Mouse (Mus musculus) heart, embryonic 12.5 days (tissue): ENCODE data around the gene Gipc2. TPM values are rescaled to one million over a fixed set of nuclear protein-coding genes. Genes with fewer than 3 reads are reported as not detected.

Experiments
- ATAC-seq: fragments of 200-750 bp; cut with Nextera tagmentation; 2 replicates; pipeline ENCODE4 v1.8.0; 2017; ENCODE audit warnings: moderate TSS enrichment, moderate library complexity; ENCODE audit not compliant: insufficient number of reproducible peaks, low FRiP score
- H3K27ac ChIP-seq: fragments of 300-500 bp; sonication (generic); 2 replicates; pipeline ENCODE4 v1.5.1; 2016; ENCODE audit warnings: mild to moderate bottlenecking, moderate library complexity; ENCODE audit not compliant: poor library complexity, severe bottlenecking
- H3K27me3 ChIP-seq: fragments of 300-500 bp; sonication (generic); replicated peaks from 2 replicates; pipeline ENCODE4 v1.6.1; 2016; ENCODE audit warnings: mild to moderate bottlenecking, moderate library complexity
- H3K36me3 ChIP-seq: fragments of 300-500 bp; sonication (generic); 2 replicates; pipeline ENCODE4 v1.6.1; 2016; ENCODE audit warnings: mild to moderate bottlenecking, moderate library complexity
- H3K4me1 ChIP-seq: fragments of 300-500 bp; sonication (generic); replicated peaks from 2 replicates; pipeline ENCODE4 v1.6.1; 2016; ENCODE audit warnings: mild to moderate bottlenecking
- H3K4me2 ChIP-seq: fragments of 300-500 bp; sonication (generic); 2 replicates; pipeline ENCODE4 v1.6.1; 2016; ENCODE audit warnings: mild to moderate bottlenecking, moderate library complexity
- H3K4me3 ChIP-seq: fragments of 300-500 bp; sonication (generic); 2 replicates; pipeline ENCODE4 v1.5.1; 2016; ENCODE audit warnings: mild to moderate bottlenecking
- H3K9ac ChIP-seq: fragments of 300-500 bp; sonication (generic); 2 replicates; pipeline ENCODE4 v1.6.1; 2016; ENCODE audit warnings: mild to moderate bottlenecking, moderate library complexity
- H3K9me3 ChIP-seq: fragments of 300-500 bp; sonication (generic); replicated peaks from 2 replicates; pipeline ENCODE4 v1.6.1; 2016; ENCODE audit warnings: mild to moderate bottlenecking, moderate library complexity
- WGBS: fragments of 180-500 bp; shearing (Covaris S2); methylation state at CpG from one replicate; pipeline ENCODE4 v1.1.7; 2016; 5-methylcytosine and 5-hydroxymethylcytosine counted together
- polyA plus RNA-seq: library from polyadenylated mRNA; unstranded; fragments of >200 nt; fragmentation: Nextera tagmentation; extraction: Ambion mirVana; gene quantifications from 2 replicates; pipeline ENCODE4 v1.2.1, GENCODE M21; 2016

Gipc2 gene
- polyA plus RNA-seq, 1 experiment from 2014 or later: 4.5 TPM

GRCm38 (mm10) chr3:152166699-152167451, 845 bp upstream of the Gipc2 start:
- H3K9me3 ChIP-seq: no peaks in the 10 kb centered on the region
- H3K4me1 ChIP-seq: peaks cover 45% of the 10 kb centered on the region
- peak overlapping the region; percentile 16 for H3K4me3 ChIP-seq
- peak overlapping the region; percentile 98 for H3K4me2 ChIP-seq
- no peak for ATAC-seq
- H3K27ac ChIP-seq: peak overlapping the region; percentile 19; the same call in 1 of the 2 replicates
- WGBS: 11% methylated on average over 29 of the region's 29 CpGs
- peak overlapping the region; percentile 53; the same call in 1 of the 2 replicates for H3K9ac ChIP-seq
- no peaks in the 10 kb centered on the region for H3K27me3 ChIP-seq
- H3K36me3 ChIP-seq: no peaks in the 10 kb centered on the region

- no peaks in the 10 kb centered on the region for H3K27me3 ChIP-seq
- H3K27ac ChIP-seq: no peak overlapping the region; the same call in 1 of the 2 replicates
- WGBS: 2% methylated on average over 53 of the region's 53 CpGs
Observed at GRCm38 (mm10) chr3:152165351-152166098, 505 bp downstream of the Gipc2 start.

GRCm38 (mm10) chr3:152165014-152165350, 1.0 kb downstream of the Gipc2 start:
- ATAC-seq: no peak
- Histone ChIP-seq H3K27me3 (no peaks in the 10 kb centered on the region), H3K4me2 (peak overlapping the region; percentile 98), H3K4me3 (peak overlapping the region; percentile 64), H3K4me1 (peaks cover 39% of the 10 kb centered on the region), H3K36me3 (no peaks in the 10 kb centered on the region), H3K9me3 (no peaks in the 10 kb centered on the region), H3K9ac (peak overlapping the region; percentile 84), H3K27ac (no peak overlapping the region)
- 31% methylated on average over 9 of the region's 9 CpGs for WGBS

More at GRCm38 (mm10) chr3:152165351-152166098, 505 bp downstream of the Gipc2 start:
- H3K4me1 ChIP-seq: peaks cover 40% of the 10 kb centered on the region
- peak overlapping the region; percentile 64 for H3K4me3 ChIP-seq
- ATAC-seq: peak; percentile 55
- no peaks in the 10 kb centered on the region for H3K36me3 ChIP-seq
- H3K4me2 ChIP-seq: peak overlapping the region; percentile 98
- no peaks in the 10 kb centered on the region for H3K9me3 ChIP-seq
- H3K9ac ChIP-seq: peak overlapping the region; percentile 84

GRCm38 (mm10) chr3:152163320-152163719, 2.7 kb downstream of the Gipc2 start:
- no peaks in the 10 kb centered on the region for H3K9me3 ChIP-seq
- ATAC-seq: no peak
- WGBS: 67% methylated on average over 8 of the region's 8 CpGs

GRCm38 (mm10) chr3:152160607-152161006, 5.4 kb downstream of the Gipc2 start:
- Histone ChIP-seq H3K36me3 (no peaks in the 10 kb centered on the region), H3K9me3 (no peaks in the 10 kb centered on the region), H3K27ac (no peak overlapping the region), H3K4me2 (no peak overlapping the region), H3K9ac (no peak overlapping the region), H3K27me3 (no peaks in the 10 kb centered on the region), H3K4me1 (peaks cover 22% of the 10 kb centered on the region), H3K4me3 (no peak overlapping the region)
- ATAC-seq: no peak
- 63% methylated on average over 4 of the region's 4 CpGs for WGBS

More at GRCm38 (mm10) chr3:152163320-152163719, 2.7 kb downstream of the Gipc2 start:
- Histone ChIP-seq H3K4me3 (no peak overlapping the region), H3K4me2 (no peak overlapping the region), H3K27me3 (no peaks in the 10 kb centered on the region), H3K36me3 (no peaks in the 10 kb centered on the region), H3K9ac (no peak overlapping the region), H3K27ac (no peak overlapping the region), H3K4me1 (peaks cover 39% of the 10 kb centered on the region)

GRCm38 (mm10) chr3:152159321-152159720, 6.7 kb downstream of the Gipc2 start:
- H3K27me3 ChIP-seq: no peaks in the 10 kb centered on the region
- H3K9me3 ChIP-seq: no peaks in the 10 kb centered on the region
- no peak overlapping the region for H3K4me3 ChIP-seq
- no peak for ATAC-seq
- H3K4me2 ChIP-seq: no peak overlapping the region
- H3K27ac ChIP-seq: no peak overlapping the region
- H3K36me3 ChIP-seq: no peaks in the 10 kb centered on the region
- no peak overlapping the region for H3K9ac ChIP-seq
- peaks cover 21% of the 10 kb centered on the region for H3K4me1 ChIP-seq

GRCm38 (mm10) chr3:152158344-152159291, 7.4 kb downstream of the Gipc2 start:
- 80% methylated on average over 10 of the region's 10 CpGs for WGBS
- Histone ChIP-seq H3K27ac (no peak overlapping the region), H3K36me3 (no peaks in the 10 kb centered on the region), H3K9ac (no peak overlapping the region), H3K4me2 (no peak overlapping the region), H3K27me3 (no peaks in the 10 kb centered on the region), H3K9me3 (no peaks in the 10 kb centered on the region), H3K4me3 (no peak overlapping the region), H3K4me1 (peaks cover 23% of the 10 kb centered on the region)
- no peak for ATAC-seq

GRCm38 (mm10) chr3:152156816-152157496, 9.1 kb downstream of the Gipc2 start:
- WGBS: 73% methylated on average over 23 of the region's 23 CpGs
- Histone ChIP-seq H3K9ac (no peak overlapping the region), H3K4me1 (peaks cover 32% of the 10 kb centered on the region), H3K27ac (no peak overlapping the region), H3K4me3 (no peak overlapping the region), H3K27me3 (no peaks in the 10 kb centered on the region), H3K4me2 (no peak overlapping the region), H3K9me3 (no peaks in the 10 kb centered on the region), H3K36me3 (no peaks in the 10 kb centered on the region)
- ATAC-seq: no peak

- no peak overlapping the region for H3K4me3 ChIP-seq
- H3K9ac ChIP-seq: no peak overlapping the region
- peaks cover 27% of the 10 kb centered on the region for H3K4me1 ChIP-seq
- ATAC-seq: no peak
- 55% methylated on average over 11 of the region's 11 CpGs for WGBS
- H3K36me3 ChIP-seq: no peaks in the 10 kb centered on the region
- H3K9me3 ChIP-seq: no peaks in the 10 kb centered on the region
- no peak overlapping the region for H3K4me2 ChIP-seq
- H3K27me3 ChIP-seq: no peaks in the 10 kb centered on the region
- H3K27ac ChIP-seq: no peak overlapping the region
Observed at GRCm38 (mm10) chr3:152155296-152155948, 10.6 kb downstream of the Gipc2 start.

GRCm38 (mm10) chr3:152154095-152154494, 11.9 kb downstream of the Gipc2 start:
- WGBS: 81% methylated on average over 5 of the region's 5 CpGs
- Histone ChIP-seq H3K9ac (no peak overlapping the region), H3K4me2 (no peak overlapping the region), H3K27me3 (no peaks in the 10 kb centered on the region), H3K9me3 (no peaks in the 10 kb centered on the region), H3K27ac (no peak overlapping the region), H3K36me3 (no peaks in the 10 kb centered on the region), H3K4me1 (peaks cover 39% of the 10 kb centered on the region), H3K4me3 (no peak overlapping the region)
- ATAC-seq: no peak
